Mouse (Mus musculus) liver, embryonic 16.5 days (tissue): ENCODE results near the gene Pck1. TPM values are rescaled to one million over a fixed set of nuclear protein-coding genes. Genes with fewer than 3 reads are reported as not detected.

Source experiments
- ATAC-seq: fragments of 200-750 bp; cut with Nextera tagmentation; 2 replicates; pipeline ENCODE4 v1.8.0; 2017; ENCODE audit warnings: low read depth, mild to moderate bottlenecking, moderate number of reproducible peaks, moderate library complexity
- H3K27ac ChIP-seq: fragments of 300-500 bp; sonication (generic); 2 replicates; pipeline ENCODE4 v1.5.1; 2014; ENCODE audit warnings: mild to moderate bottlenecking, low read length
- H3K27me3 ChIP-seq: fragments of 300-500 bp; sonication (generic); 2 replicates; pipeline ENCODE4 v1.6.1; 2014; ENCODE audit warnings: low read depth, low read length, mixed read lengths; ENCODE audit not compliant: control insufficient read depth, insufficient read depth
- H3K36me3 ChIP-seq: fragments of 300-500 bp; sonication (generic); 2 replicates; pipeline ENCODE4 v1.6.1; 2014; ENCODE audit warnings: mild to moderate bottlenecking; ENCODE audit not compliant: control insufficient read depth, insufficient read depth
- H3K4me1 ChIP-seq: fragments of 300-500 bp; sonication (generic); 2 replicates; pipeline ENCODE4 v1.6.1; 2014; ENCODE audit warnings: low read depth, low read length, mixed read lengths; ENCODE audit not compliant: control insufficient read depth
- H3K4me2 ChIP-seq: fragments of 300-500 bp; sonication (generic); 2 replicates; pipeline ENCODE4 v1.6.1; 2014; ENCODE audit warnings: low read depth, low read length, mixed read lengths
- H3K4me3 ChIP-seq: fragments of 300-500 bp; sonication (generic); 2 replicates; pipeline ENCODE4 v1.5.1; 2014; ENCODE audit warnings: low read depth, mild to moderate bottlenecking, low read length
- H3K9ac ChIP-seq: fragments of 300-500 bp; sonication (generic); 2 replicates; pipeline ENCODE4 v1.6.1; 2014; ENCODE audit warnings: low read depth, low read length
- H3K9me3 ChIP-seq: fragments of 300-500 bp; sonication (generic); replicated peaks from 2 replicates; pipeline ENCODE4 v1.6.1; 2016; ENCODE audit warnings: low read length; ENCODE audit not compliant: control insufficient read depth
- WGBS: fragments of 180-500 bp; shearing (Covaris S2); extraction: QIAGEN DNeasy Blood & Tissue Kit; methylation state at CpG from one replicate; pipeline ENCODE4 v1.1.7; 2014; ENCODE audit not compliant: insufficient replicate concordance; 5-methylcytosine and 5-hydroxymethylcytosine counted together
- polyA plus RNA-seq: library from polyadenylated mRNA; unstranded; fragments of >200 nt; fragmentation: Nextera tagmentation; extraction: Ambion mirVana; gene quantifications from 2 replicates; pipeline ENCODE4 v1.2.1, GENCODE M21; 2015

Pck1 gene
- polyA plus RNA-seq, 1 experiment from 2014 or later: 0.80 TPM

GRCm38 (mm10) chr2:173155907-173156306, 3.1 kb downstream of the Pck1 start:
- no peaks in the 10 kb centered on the region for H3K36me3 ChIP-seq
- H3K27me3 ChIP-seq: no peaks in the 10 kb centered on the region
- no peaks in the 10 kb centered on the region for H3K9me3 ChIP-seq
- no peak overlapping the region for H3K4me2 ChIP-seq
- no peak for ATAC-seq
- H3K4me1 ChIP-seq: peaks cover 8% of the 10 kb centered on the region; the same call in 1 of the 2 replicates
- H3K4me3 ChIP-seq: no peak overlapping the region
- no peak overlapping the region for H3K27ac ChIP-seq
- WGBS: 74% methylated on average over 10 of the region's 10 CpGs
- no peak overlapping the region for H3K9ac ChIP-seq

- no peak for ATAC-seq
- H3K9ac ChIP-seq: no peak overlapping the region
- H3K36me3 ChIP-seq: no peaks in the 10 kb centered on the region
- no peak overlapping the region for H3K27ac ChIP-seq
- H3K4me1 ChIP-seq: peaks cover 6% of the 10 kb centered on the region; the same call in 1 of the 2 replicates
- WGBS: 68% methylated on average over 13 of the region's 13 CpGs
- H3K4me2 ChIP-seq: no peak overlapping the region
- no peaks in the 10 kb centered on the region for H3K27me3 ChIP-seq
- H3K9me3 ChIP-seq: no peaks in the 10 kb centered on the region
- no peak overlapping the region for H3K4me3 ChIP-seq
These were observed 4.1 kb downstream of the Pck1 start for GRCm38 (mm10) chr2:173156923-173157322.

- Histone ChIP-seq H3K4me2 (no peak overlapping the region), H3K4me1 (peaks cover 4% of the 10 kb centered on the region; the same call in 1 of the 2 replicates), H3K9me3 (no peaks in the 10 kb centered on the region), H3K9ac (no peak overlapping the region), H3K4me3 (no peak overlapping the region), H3K27me3 (no peaks in the 10 kb centered on the region), H3K36me3 (no peaks in the 10 kb centered on the region), H3K27ac (no peak overlapping the region)
- 39% methylated on average over 4 of the region's 4 CpGs for WGBS
- ATAC-seq: no peak
These were observed 4.5 kb downstream of the Pck1 start for GRCm38 (mm10) chr2:173157376-173157775.

GRCm38 (mm10) chr2:173157871-173158270, 5.0 kb downstream of the Pck1 start:
- Histone ChIP-seq H3K36me3 (no peaks in the 10 kb centered on the region), H3K4me1 (peaks cover 4% of the 10 kb centered on the region; the same call in 1 of the 2 replicates), H3K27me3 (no peaks in the 10 kb centered on the region), H3K27ac (no peak overlapping the region), H3K9ac (no peak overlapping the region), H3K9me3 (no peaks in the 10 kb centered on the region), H3K4me3 (no peak overlapping the region), H3K4me2 (no peak overlapping the region)
- no peak for ATAC-seq
- 66% methylated on average over 4 of the region's 4 CpGs for WGBS

- Histone ChIP-seq H3K9me3 (no peaks in the 10 kb centered on the region), H3K4me1 (no peaks in the 10 kb centered on the region), H3K27ac (no peak overlapping the region), H3K9ac (no peak overlapping the region), H3K4me2 (no peak overlapping the region), H3K4me3 (no peak overlapping the region), H3K36me3 (no peaks in the 10 kb centered on the region), H3K27me3 (no peaks in the 10 kb centered on the region)
- WGBS: 69% methylated on average over 19 of the region's 19 CpGs
- no peak for ATAC-seq
These were observed 5.7 kb downstream of the Pck1 start for GRCm38 (mm10) chr2:173158390-173159055.

- Histone ChIP-seq H3K9me3 (no peaks in the 10 kb centered on the region), H3K4me1 (no peaks in the 10 kb centered on the region), H3K27me3 (no peaks in the 10 kb centered on the region), H3K4me2 (no peak overlapping the region), H3K4me3 (no peak overlapping the region), H3K36me3 (no peaks in the 10 kb centered on the region), H3K9ac (no peak overlapping the region), H3K27ac (no peak overlapping the region)
- ATAC-seq: peak; percentile 40; the same call in 1 of the 2 replicates
- 45% methylated on average over 24 of the region's 24 CpGs for WGBS
These were observed 6.8 kb downstream of the Pck1 start for GRCm38 (mm10) chr2:173159354-173160311.

- no peaks in the 10 kb centered on the region for H3K27me3 ChIP-seq
- H3K4me1 ChIP-seq: no peaks in the 10 kb centered on the region
- no peak overlapping the region for H3K4me3 ChIP-seq
- H3K9ac ChIP-seq: no peak overlapping the region
- H3K9me3 ChIP-seq: no peaks in the 10 kb centered on the region
- no peak overlapping the region for H3K4me2 ChIP-seq
- no peak overlapping the region for H3K27ac ChIP-seq
- H3K36me3 ChIP-seq: no peaks in the 10 kb centered on the region
- ATAC-seq: no peak
- 69% methylated on average over 8 of the region's 8 CpGs for WGBS
These were observed 10.5 kb downstream of the Pck1 start for GRCm38 (mm10) chr2:173163380-173163779.

GRCm38 (mm10) chr2:173164358-173164757, 11.5 kb downstream of the Pck1 start:
- Histone ChIP-seq H3K4me2 (no peak overlapping the region), H3K4me3 (no peak overlapping the region), H3K9me3 (no peaks in the 10 kb centered on the region), H3K4me1 (no peaks in the 10 kb centered on the region), H3K36me3 (no peaks in the 10 kb centered on the region), H3K27ac (no peak overlapping the region), H3K9ac (no peak overlapping the region), H3K27me3 (no peaks in the 10 kb centered on the region)
- no peak for ATAC-seq
- WGBS: 34% methylated on average over 2 of the region's 2 CpGs

GRCm38 (mm10) chr2:173164946-173165345, 12.1 kb downstream of the Pck1 start:
- no peaks in the 10 kb centered on the region for H3K27me3 ChIP-seq
- WGBS: 73% methylated on average over 10 of the region's 10 CpGs
- H3K27ac ChIP-seq: no peak overlapping the region
- H3K9ac ChIP-seq: no peak overlapping the region
- no peak for ATAC-seq
- no peak overlapping the region for H3K4me2 ChIP-seq
- no peaks in the 10 kb centered on the region for H3K36me3 ChIP-seq
- H3K4me1 ChIP-seq: no peaks in the 10 kb centered on the region; the same call in 1 of the 2 replicates
- H3K4me3 ChIP-seq: no peak overlapping the region
- no peaks in the 10 kb centered on the region for H3K9me3 ChIP-seq
